Mouse (Mus musculus) cortical plate, adult 2 months (tissue): Measurements from ENCODE around the gene Oas2. TPM values are rescaled to one million over a fixed set of nuclear protein-coding genes. Genes with fewer than 3 reads are reported as not detected.

Experiments used
- H3K27ac ChIP-seq: fragments of 200-500 bp; 2 replicates; pipeline ENCODE4 v1.5.1; 2012; ENCODE audit warnings: low read length, control low read depth, inconsistent platforms; ENCODE audit not compliant: insufficient read depth
- H3K4me1 ChIP-seq: fragments of 200-500 bp; 2 replicates; pipeline ENCODE4 v1.6.1; 2011; ENCODE audit warnings: low read length; ENCODE audit not compliant: control insufficient read depth, insufficient read depth
- H3K4me3 ChIP-seq: fragments of 200-500 bp; 2 replicates; pipeline ENCODE4 v1.5.1; 2011; ENCODE audit warnings: mild to moderate bottlenecking, low read length, control low read depth; ENCODE audit not compliant: insufficient read depth
- CTCF ChIP-seq: fragments of 200-500 bp; IDR thresholded peaks from 2 replicates; pipeline ENCODE4 v1.5.1; 2011; ENCODE audit warnings: mild to moderate bottlenecking, control low read depth, low read length; ENCODE audit not compliant: insufficient read depth; ENCODE audit errors: extremely low read depth
- POLR2A ChIP-seq: fragments of 200-500 bp; IDR thresholded peaks from 2 replicates; pipeline ENCODE4 v1.6.1; 2011; ENCODE audit warnings: mild to moderate bottlenecking, low read length, control low read depth; ENCODE audit not compliant: insufficient read depth; ENCODE audit errors: extremely low read depth
- polyA plus RNA-seq: library from polyadenylated mRNA; depleted of rRNA; stranded (reverse); fragments of >200 nt; gene quantifications from 2 replicates; pipeline ENCODE4 v1.2.3, GENCODE M21; 2012

The Oas2 gene
- polyA plus RNA-seq, 1 experiment, result 0.73 TPM

- Histone ChIP-seq H3K4me1 (no peaks in the 10 kb centered on the region), H3K27ac (no peak overlapping the region), H3K4me3 (no peak overlapping the region)
- TF ChIP-seq CTCF (peak; percentile 41), POLR2A (no peak)
Measured at GRCm38 (mm10) chr5:120742125-120742524, 7.5 kb downstream of the Oas2 start.

- no peak overlapping the region for H3K4me3 ChIP-seq
- TF ChIP-seq POLR2A (no peak), CTCF (no peak)
Measured at GRCm38 (mm10) chr5:120734380-120734990, 15.2 kb downstream of the Oas2 start.

GRCm38 (mm10) chr5:120733696-120734095 lies 16.0 kb downstream of the Oas2 start:
- TF ChIP-seq CTCF (no peak), POLR2A (no peak)
- Histone ChIP-seq H3K27ac (no peak overlapping the region), H3K4me3 (no peak overlapping the region), H3K4me1 (0 out of 2 replicates have a peak, but pooled peaks cover 1% of the 10 kb centered on the region)

More at GRCm38 (mm10) chr5:120734380-120734990, 15.2 kb downstream of the Oas2 start:
- 0 out of 2 replicates have a peak, but pooled peaks cover under 1% of the 10 kb centered on the region for H3K4me1 ChIP-seq
- H3K27ac ChIP-seq, result no peak overlapping the region

- Histone ChIP-seq H3K4me1 (0 out of 2 replicates have a peak, but pooled peaks cover 1% of the 10 kb centered on the region), H3K27ac (no peak overlapping the region), H3K4me3 (no peak overlapping the region)
- TF ChIP-seq CTCF (no peak), POLR2A (no peak)
Measured at GRCm38 (mm10) chr5:120732740-120733139, 16.9 kb downstream of the Oas2 start.

GRCm38 (mm10) chr5:120729319-120729718 lies 20.3 kb downstream of the Oas2 start:
- Histone ChIP-seq H3K4me3 (no peak overlapping the region), H3K4me1 (0 out of 2 replicates have a peak, but pooled peaks cover 1% of the 10 kb centered on the region), H3K27ac (no peak overlapping the region)
- no peak for TF ChIP-seq POLR2A
- TF ChIP-seq CTCF, result no peak

GRCm38 (mm10) chr5:120725811-120726455 lies 23.7 kb downstream of the Oas2 start:
- Histone ChIP-seq H3K4me1 (0 out of 2 replicates have a peak, but pooled peaks cover 1% of the 10 kb centered on the region), H3K27ac (no peak overlapping the region), H3K4me3 (no peak overlapping the region)
- TF ChIP-seq CTCF (no peak), POLR2A (no peak)

- no peak overlapping the region for H3K27ac ChIP-seq
- no peak overlapping the region for H3K4me3 ChIP-seq
- TF ChIP-seq POLR2A (no peak), CTCF (no peak)
- H3K4me1 ChIP-seq, result no peaks in the 10 kb centered on the region; the same call in 1 of the 2 replicates
Measured at GRCm38 (mm10) chr5:120721005-120721404, 28.6 kb downstream of the Oas2 start.

GRCm38 (mm10) chr5:120718600-120719378 lies 30.9 kb downstream of the Oas2 start:
- no peak overlapping the region for H3K27ac ChIP-seq
- no peaks in the 10 kb centered on the region; the same call in 1 of the 2 replicates for H3K4me1 ChIP-seq
- no peak overlapping the region for H3K4me3 ChIP-seq
- TF ChIP-seq POLR2A (no peak), CTCF (no peak)

GRCm38 (mm10) chr5:120717136-120717535 lies 32.5 kb downstream of the Oas2 start:
- TF ChIP-seq POLR2A (no peak), CTCF (no peak)
- H3K4me3 ChIP-seq, result no peak overlapping the region
- H3K4me1 ChIP-seq, result no peaks in the 10 kb centered on the region; the same call in 1 of the 2 replicates
- no peak overlapping the region for H3K27ac ChIP-seq
